Mouse (Mus musculus): ENCODE measurements around the gene Tiparp. TPM values are rescaled to one million over a fixed set of nuclear protein-coding genes. Genes with fewer than 3 reads are reported as not detected.

Gene Tiparp
- polyA plus RNA-seq, 1 experiment, result 24.6 TPM

DNA sequence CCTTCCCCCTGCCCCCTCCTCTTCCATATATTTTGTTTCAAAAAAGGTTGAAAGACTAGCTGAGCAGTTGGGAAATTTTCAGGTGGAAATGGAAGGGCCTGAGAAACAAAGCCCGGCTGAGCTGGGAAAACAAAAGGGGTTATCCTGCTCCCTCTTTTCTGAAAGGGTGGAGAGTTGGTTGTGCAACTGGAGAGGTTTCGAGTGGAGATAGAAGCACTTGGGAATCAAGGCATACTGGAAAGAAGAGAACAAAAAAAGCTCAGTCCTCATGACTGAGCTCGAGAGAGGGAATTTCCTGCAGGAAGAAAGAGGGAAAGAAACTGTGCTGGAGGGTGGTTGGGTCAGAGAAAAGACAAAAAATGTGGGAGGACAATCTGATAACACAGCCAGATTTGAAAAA lies 45.3 kb downstream of the Tiparp start:
- TF ChIP-seq CTCF (IDR thresholded peaks at IDR 0.05; ENCODE audit: low read depth, low read length), result no peak
- TF ChIP-seq POLR2A (IDR thresholded peaks at IDR 0.05; ENCODE audit: borderline replicate concordance, low read depth, low read length), result no peak
- no peak overlapping the region for H3K27ac ChIP-seq (ENCODE audit: insufficient read depth, low read depth, low read length)

DNA sequence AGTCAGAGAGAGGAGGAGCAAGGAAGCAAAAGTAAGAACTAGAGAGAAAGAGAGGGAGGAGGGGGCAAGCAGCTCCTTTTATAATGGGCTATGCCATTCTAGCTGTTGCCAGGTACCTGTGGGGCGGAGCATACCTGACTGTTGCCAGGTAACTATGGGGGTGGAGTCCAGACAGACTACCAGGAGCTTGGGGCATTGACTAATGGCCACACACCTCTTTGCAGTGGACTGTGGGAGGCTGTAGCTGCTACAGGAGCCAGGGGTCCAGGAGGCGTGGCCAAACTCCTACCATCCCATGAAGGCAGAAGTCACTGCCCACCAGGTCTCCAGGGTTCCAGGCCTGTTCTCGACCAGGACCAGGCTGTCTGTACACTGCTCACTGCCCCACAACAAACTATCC lies 49.4 kb downstream of the Tiparp start:
- Histone ChIP-seq H3K4me3 (ENCODE audit: insufficient read depth, low read length) (no peak overlapping the region), H3K27ac (ENCODE audit: insufficient read depth, low read depth, low read length) (no peak overlapping the region)
- no peak for TF ChIP-seq CTCF (IDR thresholded peaks at IDR 0.05; ENCODE audit: low read depth, low read length)
- TF ChIP-seq POLR2A (IDR thresholded peaks at IDR 0.05; ENCODE audit: borderline replicate concordance, low read depth, low read length), result no peak

More for the DNA sequence above, 45.3 kb downstream of the Tiparp start:
- H3K4me1 ChIP-seq (ENCODE audit: control insufficient read depth, insufficient read depth, low read length), result no peaks in the 10 kb centered on the region
- H3K4me3 ChIP-seq (ENCODE audit: insufficient read depth, low read length), result no peak overlapping the region

DNA sequence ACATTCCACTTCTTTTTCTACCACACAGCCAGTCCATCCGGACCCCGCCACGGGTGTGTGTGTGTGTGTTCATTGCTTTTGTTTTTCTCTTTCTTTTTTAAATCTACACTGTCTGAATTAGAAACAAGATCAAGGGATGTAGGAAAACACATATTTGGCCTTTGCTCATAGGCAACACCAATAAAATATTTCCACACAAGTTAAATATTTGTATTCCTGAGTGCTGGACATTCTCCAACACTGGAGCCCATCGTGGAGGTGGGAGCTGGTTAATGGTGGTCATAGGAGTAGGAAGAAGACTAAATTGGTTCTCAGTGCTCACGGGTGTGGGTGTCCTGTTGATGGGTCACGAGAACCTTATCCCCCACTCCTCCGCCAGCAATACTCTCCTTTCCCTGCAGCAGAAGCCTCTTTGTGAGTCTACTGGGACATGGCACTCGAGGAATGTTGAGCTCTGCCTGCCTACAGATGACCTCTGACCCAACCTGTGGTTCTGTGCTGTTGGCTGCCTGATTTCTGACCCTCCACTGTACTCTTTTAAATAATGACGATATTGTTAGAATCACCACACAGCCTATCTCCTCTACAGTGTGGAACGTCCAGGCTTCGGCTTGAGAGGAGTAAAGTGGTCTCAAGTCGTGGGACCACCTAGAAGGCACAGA lies 51.2 kb downstream of the Tiparp start:
- Histone ChIP-seq H3K27ac (ENCODE audit: insufficient read depth, low read depth, low read length) (no peak overlapping the region), H3K4me3 (ENCODE audit: insufficient read depth, low read length) (no peak overlapping the region), H3K4me1 (ENCODE audit: control insufficient read depth, insufficient read depth, low read length) (peaks cover 4% of the 10 kb centered on the region)
- TF ChIP-seq CTCF (IDR thresholded peaks at IDR 0.05; ENCODE audit: low read depth, low read length) (no peak), POLR2A (IDR thresholded peaks at IDR 0.05; ENCODE audit: borderline replicate concordance, low read depth, low read length) (no peak)

More for the DNA sequence above, 49.4 kb downstream of the Tiparp start:
- H3K4me1 ChIP-seq (ENCODE audit: control insufficient read depth, insufficient read depth, low read length), result peaks cover 4% of the 10 kb centered on the region

GRCm38 (mm10) chr3:65581596-65581995 lies 53.4 kb downstream of the Tiparp start:
- peaks cover 6% of the 10 kb centered on the region for H3K4me1 ChIP-seq (ENCODE audit: control insufficient read depth, insufficient read depth, low read length)
- TF ChIP-seq CTCF (IDR thresholded peaks at IDR 0.05; ENCODE audit: low read depth, low read length), result no peak
- no peak for TF ChIP-seq POLR2A (IDR thresholded peaks at IDR 0.05; ENCODE audit: borderline replicate concordance, low read depth, low read length)
- H3K27ac ChIP-seq (ENCODE audit: insufficient read depth, low read depth, low read length), result no peak overlapping the region
- no peak overlapping the region for H3K4me3 ChIP-seq (ENCODE audit: insufficient read depth, low read length)

GRCm38 (mm10) chr3:65584329-65584728 lies 56.1 kb downstream of the Tiparp start:
- Histone ChIP-seq H3K4me1 (ENCODE audit: control insufficient read depth, insufficient read depth, low read length) (peaks cover 6% of the 10 kb centered on the region), H3K27ac (ENCODE audit: insufficient read depth, low read depth, low read length) (no peak overlapping the region), H3K4me3 (ENCODE audit: insufficient read depth, low read length) (no peak overlapping the region)
- TF ChIP-seq CTCF (IDR thresholded peaks at IDR 0.05; ENCODE audit: low read depth, low read length) (no peak), POLR2A (IDR thresholded peaks at IDR 0.05; ENCODE audit: borderline replicate concordance, low read depth, low read length) (no peak)

- Histone ChIP-seq H3K27ac (ENCODE audit: insufficient read depth, low read depth, low read length) (no peak overlapping the region), H3K4me1 (ENCODE audit: control insufficient read depth, insufficient read depth, low read length) (peaks cover 6% of the 10 kb centered on the region), H3K4me3 (ENCODE audit: insufficient read depth, low read length) (no peak overlapping the region)
- TF ChIP-seq POLR2A (IDR thresholded peaks at IDR 0.05; ENCODE audit: borderline replicate concordance, low read depth, low read length), result no peak
Observed at GRCm38 (mm10) chr3:65585291-65585690, 57.1 kb downstream of the Tiparp start.

DNA sequence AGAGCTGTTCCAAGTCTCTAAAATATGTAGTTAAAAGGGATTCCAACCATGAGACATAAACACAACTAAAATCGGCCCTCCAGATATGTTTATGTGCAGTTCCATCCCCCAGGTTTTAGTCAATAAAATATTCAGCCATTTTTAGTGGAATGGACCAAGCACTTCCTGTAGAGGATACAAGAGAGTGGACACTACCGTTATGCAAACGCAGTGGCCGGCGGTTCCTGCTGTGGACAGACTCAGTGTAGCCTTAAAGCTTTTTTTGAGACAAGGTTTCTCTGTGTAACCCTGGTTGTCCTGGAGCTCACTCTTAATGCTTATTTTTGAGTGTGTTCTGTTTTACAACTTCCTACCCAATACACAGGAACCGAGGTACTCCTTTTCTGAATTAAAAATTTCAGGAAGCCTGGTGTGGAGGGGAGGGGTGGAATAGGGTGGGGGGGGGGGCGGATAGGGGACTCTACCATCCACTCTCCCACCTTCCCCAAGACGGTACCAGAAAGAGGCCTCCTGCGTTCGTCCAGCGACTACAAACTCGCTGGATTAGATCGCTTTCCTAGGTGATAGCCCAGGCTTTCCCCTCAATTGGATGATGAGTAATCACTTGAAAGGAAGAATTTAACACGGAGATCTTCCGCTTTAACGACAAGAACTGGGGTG lies 57.7 kb downstream of the Tiparp start:
- TF ChIP-seq POLR2A (IDR thresholded peaks at IDR 0.05; ENCODE audit: borderline replicate concordance, low read depth, low read length) (no peak), CTCF (IDR thresholded peaks at IDR 0.05; ENCODE audit: low read depth, low read length) (no peak)
- Histone ChIP-seq H3K4me3 (ENCODE audit: insufficient read depth, low read length) (peak overlapping the region; percentile 47), H3K27ac (ENCODE audit: insufficient read depth, low read depth, low read length) (no peak overlapping the region), H3K4me1 (ENCODE audit: control insufficient read depth, insufficient read depth, low read length) (peaks cover 6% of the 10 kb centered on the region)

DNA sequence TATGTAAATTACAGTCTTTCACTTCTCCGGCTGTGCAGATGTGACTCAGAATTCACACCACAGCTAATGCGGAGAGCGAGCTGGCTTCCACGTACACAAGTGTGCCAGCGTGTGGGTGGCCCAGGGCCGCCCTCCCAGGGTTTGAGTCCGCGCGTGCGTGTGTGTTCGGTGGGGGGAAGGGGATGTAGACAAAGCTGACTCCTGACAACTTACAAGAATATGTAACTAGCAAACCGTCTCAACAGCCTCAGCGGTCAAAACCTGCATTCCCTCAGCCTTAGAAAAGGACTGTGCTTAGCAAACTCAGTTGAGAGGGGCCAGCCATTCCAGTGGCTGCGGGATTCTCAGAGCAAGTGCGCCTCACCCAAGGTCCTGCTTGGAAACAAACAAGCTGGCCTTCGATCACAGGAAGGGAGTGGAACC lies 58.3 kb downstream of the Tiparp start:
- Histone ChIP-seq H3K4me1 (ENCODE audit: control insufficient read depth, insufficient read depth, low read length) (peaks cover 5% of the 10 kb centered on the region), H3K4me3 (ENCODE audit: insufficient read depth, low read length) (peak overlapping the region; percentile 47), H3K27ac (ENCODE audit: insufficient read depth, low read depth, low read length) (no peak overlapping the region)
- no peak for TF ChIP-seq POLR2A (IDR thresholded peaks at IDR 0.05; ENCODE audit: borderline replicate concordance, low read depth, low read length)
- no peak for TF ChIP-seq CTCF (IDR thresholded peaks at IDR 0.05; ENCODE audit: low read depth, low read length)

GRCm38 (mm10) chr3:65586966-65587365 lies 58.8 kb downstream of the Tiparp start:
- H3K4me1 ChIP-seq (ENCODE audit: control insufficient read depth, insufficient read depth, low read length), result peaks cover 2% of the 10 kb centered on the region; the same call in 1 of the 2 replicates
- no peak overlapping the region for H3K4me3 ChIP-seq (ENCODE audit: insufficient read depth, low read length)
- TF ChIP-seq POLR2A (IDR thresholded peaks at IDR 0.05; ENCODE audit: borderline replicate concordance, low read depth, low read length) (no peak), CTCF (IDR thresholded peaks at IDR 0.05; ENCODE audit: low read depth, low read length) (no peak)
- H3K27ac ChIP-seq (ENCODE audit: insufficient read depth, low read depth, low read length), result no peak overlapping the region

DNA sequence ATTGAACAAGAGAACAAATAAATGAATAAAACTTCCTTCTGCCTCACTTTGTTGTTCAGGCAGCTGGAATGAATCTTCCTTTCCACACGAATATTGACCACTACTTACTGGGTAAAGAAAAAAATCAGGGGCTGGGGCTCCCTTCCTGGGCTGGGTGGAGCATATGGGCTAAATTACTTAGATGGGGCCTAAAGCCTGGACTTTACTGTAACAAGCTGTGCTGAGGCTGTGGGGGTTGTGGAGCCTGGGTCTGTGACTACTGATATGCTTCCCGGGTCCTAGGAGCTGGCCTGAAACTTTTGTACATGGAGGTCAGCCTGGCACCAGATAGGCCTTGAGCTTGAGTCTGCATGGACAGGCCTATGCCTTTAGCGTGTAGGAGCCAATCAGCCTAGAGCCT lies 60.2 kb downstream of the Tiparp start:
- H3K4me1 ChIP-seq (ENCODE audit: control insufficient read depth, insufficient read depth, low read length), result peaks cover 2% of the 10 kb centered on the region; the same call in 1 of the 2 replicates
- H3K4me3 ChIP-seq (ENCODE audit: insufficient read depth, low read length), result no peak overlapping the region
- H3K27ac ChIP-seq (ENCODE audit: insufficient read depth, low read depth, low read length), result no peak overlapping the region
- no peak for TF ChIP-seq CTCF (IDR thresholded peaks at IDR 0.05; ENCODE audit: low read depth, low read length)

Measured in bone marrow macrophage, adult 2 months (primary cell).